10 mouse cellular contexts compared by ENCODE assay signal in the genomic region with DNA sequence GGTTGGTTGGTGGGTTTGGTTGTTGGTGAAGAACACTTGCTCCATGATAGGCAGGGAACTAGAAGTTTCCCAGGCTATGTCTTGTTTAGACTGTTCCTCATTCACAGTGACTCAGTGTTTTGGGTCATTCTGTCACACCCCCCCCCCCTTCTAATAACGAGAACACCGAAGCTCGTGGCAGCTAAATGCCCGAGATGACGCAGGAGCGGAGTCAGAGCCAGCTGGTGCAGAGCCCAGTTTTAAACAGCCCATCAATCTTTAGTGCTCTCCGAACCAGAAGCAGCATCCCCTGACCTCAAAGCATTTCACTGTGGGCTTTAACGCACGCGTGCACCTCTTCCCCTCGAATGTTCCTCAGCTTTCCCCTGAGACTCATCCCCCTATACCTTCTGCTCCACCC. TPM values are rescaled to one million over a fixed set of nuclear protein-coding genes. Genes with fewer than 3 reads are reported as not detected.
DNase-seq lines count a peak whose midpoint lies in the region; ATAC-seq and TF ChIP-seq lines count a peak whose summit lies in the region.
"Had no signal": no experiment of that assay in that cellular context is flagged by ENCODE, and none has a peak within 500 bp of the region (broad histone marks: within the 10 kb centered on the region; RNA-seq: fewer than 3 reads in every experiment).

No protein-coding gene starts in this region.

- peaks cover 3% of the 10 kb centered on the region for H3K4me1 ChIP-seq in heart, embryonic 11.5 days (ENCODE audit: control insufficient read depth, insufficient read depth, low read length)
- peaks cover 35% of the 10 kb centered on the region for H3K4me1 ChIP-seq in bone marrow macrophage, adult 2 months (ENCODE audit: control insufficient read depth, insufficient read depth, low read length)
- no peaks in the 10 kb centered on the region for H3K4me1 ChIP-seq in stomach, embryonic 14.5 days (ENCODE audit: control insufficient read depth, insufficient read depth, low read length)

- no peak overlapping the region for H3K4me2 ChIP-seq in heart, embryonic 11.5 days
- H3K4me2 ChIP-seq in stomach, embryonic 14.5 days (replicated peaks; ENCODE audit: low read depth, low read length) = no peak overlapping the region

- no peak for ATAC-seq in heart, embryonic 11.5 days (replicated peaks; ENCODE audit: insufficient number of reproducible peaks, low FRiP score, low TSS enrichment)
- ATAC-seq in stomach, embryonic 14.5 days (ENCODE audit: insufficient number of reproducible peaks, insufficient read depth, low FRiP score, low read depth) = 0 out of 2 replicates have a peak, but pooled peaks have one; percentile 18

- WGBS in heart, embryonic 11.5 days (ENCODE audit: insufficient replicate concordance) = 67% methylated on average over 11 of the region's 11 CpGs
- 26% methylated on average over 11 of the region's 11 CpGs for WGBS in stomach, embryonic 14.5 days

- no peak for TF ChIP-seq POLR2A in bone marrow macrophage, adult 2 months (IDR thresholded peaks at IDR 0.05; ENCODE audit: borderline replicate concordance, low read depth, low read length)

- no peak overlapping the region for H3K9ac ChIP-seq in heart, embryonic 11.5 days (ENCODE audit: low read depth, low read length)
- H3K9ac ChIP-seq in stomach, embryonic 14.5 days (replicated peaks; ENCODE audit: low read depth, low read length) = no peak overlapping the region

- peak; percentile 26 for DNase-seq in heart, adult 8-10 months (ENCODE audit: low spot score)
- DNase-seq in 3T3-L1 (ENCODE audit: low read depth, low spot score) = peak; percentile 91
- peak; percentile 42 to 45 for DNase-seq in kidney, postnatal 4 days
- DNase-seq in left cerebral cortex, adult 11 months (ENCODE audit: low spot score) = no peak
- no peak for DNase-seq in left cerebral cortex, adult 8-10 months (ENCODE audit: low spot score in 2 of 2)

- TF ChIP-seq CTCF in bone marrow macrophage, adult 2 months (IDR thresholded peaks at IDR 0.05; ENCODE audit: low read depth, low read length) = no peak

- no peaks in the 10 kb centered on the region for H3K36me3 ChIP-seq in heart, embryonic 11.5 days (ENCODE audit: control insufficient read depth, insufficient read depth, low read length)
- H3K36me3 ChIP-seq in stomach, embryonic 14.5 days (ENCODE audit: control insufficient read depth, insufficient read depth, low read length) = no peaks in the 10 kb centered on the region

- H3K9me3 ChIP-seq in heart, embryonic 11.5 days (replicated peaks; ENCODE audit: control insufficient read depth, low read length) = no peaks in the 10 kb centered on the region
- no peaks in the 10 kb centered on the region for H3K9me3 ChIP-seq in stomach, embryonic 14.5 days (ENCODE audit: control insufficient read depth, low read depth, low read length)

- H3K4me3 ChIP-seq in heart, embryonic 11.5 days (ENCODE audit: low read depth, low read length) = no peak overlapping the region
- no peak overlapping the region for H3K4me3 ChIP-seq in bone marrow macrophage, adult 2 months (ENCODE audit: insufficient read depth, low read length)
- H3K4me3 ChIP-seq in stomach, embryonic 14.5 days (ENCODE audit: low read depth, low read length) = no peak overlapping the region
- H3K4me3 ChIP-seq: erythroblast, embryonic 14.5 days had no signal

- no peak overlapping the region for H3K27ac ChIP-seq in heart, embryonic 11.5 days (ENCODE audit: low read depth, low read length)
- peak overlapping the region; percentile 26; the same call in 1 of the 2 replicates for H3K27ac ChIP-seq in bone marrow macrophage, adult 2 months (ENCODE audit: insufficient read depth, low read depth, low read length)
- no peak overlapping the region for H3K27ac ChIP-seq in stomach, embryonic 14.5 days (ENCODE audit: low read length)
- H3K27ac ChIP-seq: macrophage had no signal

- H3K27me3 ChIP-seq in heart, embryonic 11.5 days (ENCODE audit: control insufficient read depth, insufficient read depth, low read length) = no peaks in the 10 kb centered on the region
- H3K27me3 ChIP-seq in stomach, embryonic 14.5 days (ENCODE audit: control insufficient read depth, insufficient read depth, low read length) = no peaks in the 10 kb centered on the region

RNA-seq across cellular contexts. Expression of gene Sorl1, which starts 29.3 kb away (rescaled TPM):
- total RNA-seq in heart, adult 8-10 months (2022) = 10 to 100 TPM; 15.1 to 20.9 (median 18.2) TPM
- 7.6 and 8.8 TPM in 2 replicates for polyA plus RNA-seq in heart, embryonic 11.5 days (2014; fragmentation: Nextera tagmentation; extraction: Ambion mirVana)
- polyA plus RNA-seq in bone marrow macrophage, adult 2 months (2012; ENCODE audit: insufficient read depth, insufficient read length, missing spikeins) = 22.2 and 25.1 TPM in 2 replicates
- 15.5 and 16.7 TPM in 2 replicates for polyA plus RNA-seq in stomach, embryonic 14.5 days (2014; fragmentation: Nextera tagmentation; extraction: Ambion mirVana)
- total RNA-seq in left cerebral cortex, adult 8-10 months (2022) = 100 to 1,000 TPM; 150 to 183 (median 172) TPM

Comparison
In these comparisons a context has a peak if more than half of its experiments do, and no peak if none do; other contexts are left out.
1. DNase-seq: peak in heart, adult 8-10 months (single experiment), 3T3-L1 (single experiment) and kidney, postnatal 4 days (2 of 2); none in left cerebral cortex, adult 11 months (single experiment) and left cerebral cortex, adult 8-10 months (0 of 2).